Mouse (Mus musculus): ENCODE measurements around the gene Hpn. TPM values are rescaled to one million over a fixed set of nuclear protein-coding genes. Genes with fewer than 3 reads are reported as not detected.

Gene Hpn
- polyA plus RNA-seq, 1 experiment from 2014 or later, result 0.49 TPM

- no peak overlapping the region for H3K27ac ChIP-seq
- ATAC-seq (ENCODE audit: low FRiP score), result no peak
- H3K4me1 ChIP-seq, result no peaks in the 10 kb centered on the region
- no peak overlapping the region for H3K9ac ChIP-seq
- H3K27me3 ChIP-seq, result no peaks in the 10 kb centered on the region
- no peak overlapping the region for H3K4me2 ChIP-seq
- H3K36me3 ChIP-seq (replicated peaks), result peaks cover 100% of the 10 kb centered on the region
- no peaks in the 10 kb centered on the region for H3K9me3 ChIP-seq
- WGBS, result 93% methylated on average over 10 of the region's 10 CpGs
- H3K4me3 ChIP-seq (replicated peaks), result no peak overlapping the region
Measured at GRCm38 (mm10) chr7:31135717-31136116, 20.6 kb upstream of the Hpn start.

- H3K4me3 ChIP-seq (replicated peaks), result no peak overlapping the region
- no peak overlapping the region for H3K9ac ChIP-seq
- ATAC-seq (ENCODE audit: low FRiP score), result no peak
- WGBS, result 94% methylated on average over 4 of the region's 4 CpGs
- no peak overlapping the region for H3K27ac ChIP-seq
- H3K36me3 ChIP-seq (replicated peaks), result peaks cover 90% of the 10 kb centered on the region
- H3K27me3 ChIP-seq, result peaks cover 20% of the 10 kb centered on the region
- H3K4me2 ChIP-seq, result no peak overlapping the region
- H3K9me3 ChIP-seq, result no peaks in the 10 kb centered on the region
- H3K4me1 ChIP-seq, result peaks cover 8% of the 10 kb centered on the region
Measured at GRCm38 (mm10) chr7:31131866-31132265, 16.8 kb upstream of the Hpn start.

GRCm38 (mm10) chr7:31130841-31131240, 15.8 kb upstream of the Hpn start:
- no peak for ATAC-seq (ENCODE audit: low FRiP score)
- H3K27me3 ChIP-seq, result peaks cover 31% of the 10 kb centered on the region
- no peak overlapping the region for H3K27ac ChIP-seq
- no peaks in the 10 kb centered on the region for H3K9me3 ChIP-seq
- H3K4me3 ChIP-seq (replicated peaks), result no peak overlapping the region
- H3K9ac ChIP-seq, result no peak overlapping the region
- WGBS, result 42% methylated on average over 4 of the region's 4 CpGs
- H3K36me3 ChIP-seq (replicated peaks), result peaks cover 79% of the 10 kb centered on the region
- peaks cover 13% of the 10 kb centered on the region for H3K4me1 ChIP-seq
- no peak overlapping the region for H3K4me2 ChIP-seq

DNA sequence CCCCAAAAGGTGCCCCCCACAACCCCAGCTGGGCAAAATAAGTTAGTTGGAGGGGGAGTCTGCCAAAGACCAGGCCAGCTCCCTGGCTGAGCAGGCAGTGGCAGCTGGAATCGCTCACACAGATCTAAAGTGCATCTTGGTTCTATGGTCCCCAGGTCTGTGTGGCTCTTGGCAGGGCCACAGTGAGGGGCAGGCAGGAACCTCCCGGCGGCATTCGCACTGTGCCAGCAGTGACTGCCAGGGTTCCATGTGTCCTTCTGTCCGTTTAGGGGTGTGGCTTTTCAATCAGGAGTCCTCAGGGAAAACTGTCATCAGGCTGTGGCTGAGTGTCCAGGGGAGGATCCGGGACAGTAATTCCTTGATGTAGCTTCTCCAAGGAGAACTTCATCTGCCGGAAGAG, 15.1 kb upstream of the Hpn start:
- 93% methylated on average over 7 of the region's 7 CpGs for WGBS
- Histone ChIP-seq H3K9ac (no peak overlapping the region), H3K9me3 (no peaks in the 10 kb centered on the region), H3K4me1 (peaks cover 13% of the 10 kb centered on the region), H3K4me2 (no peak overlapping the region), H3K27ac (no peak overlapping the region), H3K36me3 (replicated peaks) (peaks cover 73% of the 10 kb centered on the region), H3K27me3 (peaks cover 37% of the 10 kb centered on the region), H3K4me3 (replicated peaks) (no peak overlapping the region)
- ATAC-seq (ENCODE audit: low FRiP score), result no peak

GRCm38 (mm10) chr7:31128157-31128705, 13.1 kb upstream of the Hpn start:
- peak; percentile 6; the same call in 1 of the 2 replicates for ATAC-seq (ENCODE audit: low FRiP score)
- peaks cover 13% of the 10 kb centered on the region for H3K4me1 ChIP-seq
- 65% methylated on average over 9 of the region's 9 CpGs for WGBS
- H3K4me2 ChIP-seq, result no peak overlapping the region
- peaks cover 47% of the 10 kb centered on the region for H3K27me3 ChIP-seq
- H3K36me3 ChIP-seq (replicated peaks), result peaks cover 53% of the 10 kb centered on the region
- no peaks in the 10 kb centered on the region for H3K9me3 ChIP-seq
- no peak overlapping the region for H3K9ac ChIP-seq
- H3K27ac ChIP-seq, result no peak overlapping the region
- no peak overlapping the region for H3K4me3 ChIP-seq (replicated peaks)

DNA sequence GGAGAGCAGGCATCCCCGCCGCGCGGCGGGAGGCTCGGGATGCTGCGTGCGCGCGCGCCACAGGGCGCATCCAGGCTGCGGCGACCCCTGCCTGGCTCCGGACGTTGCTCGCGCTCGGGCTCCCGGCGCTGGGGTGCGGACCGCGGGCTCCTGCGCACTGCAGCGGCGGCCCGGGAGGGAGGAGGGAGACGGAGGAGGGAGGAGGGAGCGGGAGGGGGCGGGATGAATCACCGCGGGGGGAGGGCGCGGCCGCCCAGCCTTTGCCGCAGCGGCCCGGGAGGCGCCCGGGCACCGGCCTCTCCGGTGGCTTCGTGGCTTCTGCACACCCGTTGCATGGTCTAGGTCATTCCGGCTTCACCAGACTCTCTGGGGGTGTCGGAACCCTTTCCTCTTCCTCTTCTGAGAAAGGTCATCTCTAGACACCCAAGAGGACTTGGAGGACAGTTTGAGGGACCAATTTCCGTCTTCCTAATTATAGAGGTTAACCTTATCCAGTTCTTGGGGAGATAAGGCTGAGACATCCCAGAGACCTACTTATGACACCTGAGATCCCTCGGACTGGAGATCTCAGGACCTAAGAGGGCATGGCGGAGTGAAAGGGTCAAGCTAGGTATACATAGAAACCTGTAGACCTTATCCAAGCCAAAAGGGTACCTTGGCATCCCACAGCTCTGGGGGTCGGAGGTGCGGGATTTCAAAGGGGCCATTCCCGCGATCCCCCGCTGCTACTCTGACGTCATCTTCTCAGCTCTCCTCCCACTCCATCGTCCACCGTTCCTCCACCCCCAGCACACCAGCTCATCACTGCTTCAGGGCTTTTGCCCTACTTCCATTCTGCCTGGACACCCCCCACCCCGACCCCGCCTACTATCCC, 12.0 kb upstream of the Hpn start, which contains the start of gene Scn1b:
Gene Scn1b (minus strand): TSS at position 153 of the 874 bp plus-strand sequence.
- Histone ChIP-seq H3K9ac (peak within 1 kb of the TSS; percentile 63), H3K4me3 (replicated peaks) (peak within 1 kb of the TSS; percentile 55), H3K36me3 (replicated peaks) (peaks cover 42% of the 10 kb centered on the region), H3K4me2 (peak within 1 kb of the TSS; percentile 91), H3K9me3 (no peaks in the 10 kb centered on the region), H3K27ac (no peak within 1 kb of the TSS), H3K4me1 (peaks cover 13% of the 10 kb centered on the region), H3K27me3 (peaks cover 47% of the 10 kb centered on the region)
- peak; percentile 50 for ATAC-seq (ENCODE audit: low FRiP score)
- WGBS, result 2% methylated on average over 44 of the region's 60 CpGs

- Histone ChIP-seq H3K36me3 (replicated peaks) (peaks cover 34% of the 10 kb centered on the region), H3K4me3 (replicated peaks) (peak overlapping the region; percentile 55), H3K27ac (no peak overlapping the region), H3K9me3 (no peaks in the 10 kb centered on the region), H3K4me1 (peaks cover 13% of the 10 kb centered on the region), H3K4me2 (peak overlapping the region; percentile 91), H3K9ac (peak overlapping the region; percentile 63), H3K27me3 (peaks cover 47% of the 10 kb centered on the region)
- 1% methylated on average over 49 of the region's 53 CpGs for WGBS
- 0 out of 2 replicates have a peak, but pooled peaks have one; percentile 10 for ATAC-seq (ENCODE audit: low FRiP score)
Measured at GRCm38 (mm10) chr7:31126211-31126751, 11.2 kb upstream of the Hpn start.

DNA sequence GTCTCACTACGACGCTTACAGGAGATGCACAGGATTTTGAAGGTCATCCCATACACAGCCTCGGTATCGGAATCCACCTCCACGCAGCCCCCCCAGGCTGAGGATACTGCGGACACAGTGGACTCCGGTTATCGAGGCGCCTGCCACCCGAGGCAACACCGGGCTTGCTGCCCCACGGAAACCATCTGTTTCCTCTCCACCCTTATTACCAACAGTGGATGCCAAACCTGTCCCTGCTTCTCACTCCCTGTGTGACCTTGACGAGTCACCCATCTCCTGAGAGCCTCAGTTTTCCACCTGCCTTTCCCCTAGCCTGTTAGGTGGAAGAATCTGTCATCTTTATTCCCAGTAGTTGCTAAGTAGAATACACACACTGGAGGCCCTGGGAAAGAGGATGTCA, 10.0 kb upstream of the Hpn start:
- Histone ChIP-seq H3K27me3 (peaks cover 47% of the 10 kb centered on the region), H3K4me1 (peaks cover 13% of the 10 kb centered on the region), H3K9me3 (no peaks in the 10 kb centered on the region), H3K9ac (no peak overlapping the region), H3K27ac (no peak overlapping the region), H3K36me3 (replicated peaks) (peaks cover 22% of the 10 kb centered on the region), H3K4me3 (replicated peaks) (no peak overlapping the region), H3K4me2 (no peak overlapping the region)
- WGBS, result 90% methylated on average over 13 of the region's 13 CpGs
- no peak for ATAC-seq (ENCODE audit: low FRiP score)

DNA sequence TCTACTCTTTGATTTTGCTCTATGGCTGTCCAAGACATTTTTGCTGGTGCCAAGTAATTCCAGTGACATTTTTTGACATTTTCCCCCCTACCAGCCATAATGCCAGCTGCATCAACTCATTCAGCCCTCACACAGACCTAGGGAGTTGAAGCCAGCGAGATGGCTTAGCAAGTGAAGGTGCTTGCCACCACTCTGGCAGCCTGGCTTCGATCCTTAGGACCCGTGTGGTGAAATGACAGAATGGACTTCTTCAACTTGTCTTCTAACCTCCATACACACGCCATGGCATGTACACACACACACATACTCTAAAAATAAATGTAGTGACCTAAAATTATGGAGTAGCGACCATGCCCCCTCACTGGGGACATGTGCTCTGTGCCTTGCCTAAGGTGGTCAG, 9.3 kb upstream of the Hpn start:
- peaks cover 47% of the 10 kb centered on the region for H3K27me3 ChIP-seq
- no peak overlapping the region for H3K27ac ChIP-seq
- WGBS, result 83% methylated on average over 5 of the region's 5 CpGs
- H3K9ac ChIP-seq, result no peak overlapping the region
- ATAC-seq (ENCODE audit: low FRiP score), result no peak
- H3K4me2 ChIP-seq, result no peak overlapping the region
- peaks cover 15% of the 10 kb centered on the region for H3K36me3 ChIP-seq (replicated peaks)
- no peak overlapping the region for H3K4me3 ChIP-seq (replicated peaks)
- H3K4me1 ChIP-seq, result peaks cover 13% of the 10 kb centered on the region
- no peaks in the 10 kb centered on the region for H3K9me3 ChIP-seq

DNA sequence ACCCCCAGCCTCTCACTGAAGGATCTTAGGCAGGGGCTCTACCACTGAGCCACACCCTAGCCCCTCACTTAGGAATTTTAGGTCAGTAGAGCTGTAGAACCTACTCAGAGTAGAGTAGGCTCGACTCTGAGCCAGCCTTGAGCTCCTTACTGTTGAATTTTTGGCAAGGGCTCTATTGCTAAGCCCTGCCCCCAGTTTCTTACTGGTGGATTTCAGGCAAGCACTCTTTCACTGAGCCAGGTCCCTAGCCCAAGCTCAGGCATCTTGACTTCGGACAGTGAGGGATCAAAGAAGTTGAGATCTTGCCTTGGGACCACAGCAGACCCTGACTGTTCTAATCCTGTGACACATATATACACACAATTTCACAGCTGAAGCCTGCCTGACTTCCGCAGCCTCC, 8.6 kb upstream of the Hpn start:
- H3K36me3 ChIP-seq (replicated peaks), result peaks cover 8% of the 10 kb centered on the region
- H3K4me2 ChIP-seq, result no peak overlapping the region
- H3K9ac ChIP-seq, result no peak overlapping the region
- peaks cover 45% of the 10 kb centered on the region for H3K27me3 ChIP-seq
- no peak for ATAC-seq (ENCODE audit: low FRiP score)
- no peak overlapping the region for H3K4me3 ChIP-seq (replicated peaks)
- no peaks in the 10 kb centered on the region for H3K9me3 ChIP-seq
- no peak overlapping the region for H3K27ac ChIP-seq
- peaks cover 13% of the 10 kb centered on the region for H3K4me1 ChIP-seq
- 91% methylated on average over 3 of the region's 3 CpGs for WGBS

- H3K9me3 ChIP-seq, result no peaks in the 10 kb centered on the region
- WGBS, result 88% methylated on average over 16 of the region's 16 CpGs
- ATAC-seq (ENCODE audit: low FRiP score), result no peak
Measured at GRCm38 (mm10) chr7:31122641-31123631, 7.8 kb upstream of the Hpn start.

DNA sequence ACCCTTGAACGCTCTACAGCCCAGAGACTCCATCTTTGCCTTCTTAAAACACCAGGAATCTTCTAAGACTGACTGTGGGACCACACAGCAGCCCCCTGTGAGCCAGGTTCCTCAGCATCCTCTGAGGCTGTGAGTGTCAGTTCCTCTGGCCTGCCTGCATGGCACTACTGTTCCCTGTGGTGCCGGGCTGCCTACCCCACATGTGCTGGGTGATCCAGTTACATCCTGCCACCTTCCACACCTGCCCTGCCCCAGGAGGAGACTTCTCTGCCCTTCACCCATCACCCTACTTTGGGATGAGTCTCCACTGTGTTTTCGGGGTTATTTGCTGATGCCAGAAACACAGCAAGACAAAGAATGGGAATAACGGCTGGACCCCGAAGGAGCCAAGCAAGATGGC, 4.5 kb upstream of the Hpn start:
- Histone ChIP-seq H3K4me1 (no peaks in the 10 kb centered on the region), H3K4me2 (no peak overlapping the region), H3K27me3 (peaks cover 17% of the 10 kb centered on the region), H3K9me3 (no peaks in the 10 kb centered on the region), H3K9ac (no peak overlapping the region), H3K27ac (no peak overlapping the region), H3K36me3 (replicated peaks) (no peaks in the 10 kb centered on the region), H3K4me3 (replicated peaks) (no peak overlapping the region)
- ATAC-seq (ENCODE audit: low FRiP score), result no peak
- 86% methylated on average over 5 of the region's 5 CpGs for WGBS

More at GRCm38 (mm10) chr7:31122641-31123631, 7.8 kb upstream of the Hpn start:
- H3K27ac ChIP-seq, result no peak overlapping the region
- 0 out of 2 replicates have a peak, but pooled peaks cover 1% of the 10 kb centered on the region for H3K36me3 ChIP-seq (replicated peaks)
- no peak overlapping the region for H3K4me3 ChIP-seq (replicated peaks)
- peaks cover 37% of the 10 kb centered on the region for H3K27me3 ChIP-seq
- H3K9ac ChIP-seq, result no peak overlapping the region
- peaks cover 13% of the 10 kb centered on the region for H3K4me1 ChIP-seq
- H3K4me2 ChIP-seq, result no peak overlapping the region

All from forebrain, embryonic 12.5 days (tissue).